Mouse (Mus musculus): Measurements from ENCODE around the gene Cntn6. TPM values are rescaled to one million over a fixed set of nuclear protein-coding genes. Genes with fewer than 3 reads are reported as not detected.

The Cntn6 gene
- polyA plus RNA-seq (2014; fragmentation: Nextera tagmentation; extraction: Ambion mirVana) = 0.11 TPM in 1 of 2 replicates, not detected in the other

GRCm38 (mm10) chr6:104492490-104493431 is at the start of gene Cntn6:
Gene Cntn6 (plus strand): TSS chr6:104492790.
- no peak within 1 kb of the TSS for H3K9ac ChIP-seq (ENCODE audit: low read length)
- WGBS = 70% methylated on average over 11 of the region's 11 CpGs
- no peak within 1 kb of the TSS for H3K27ac ChIP-seq (replicated peaks; ENCODE audit: low read depth, low read length)
- H3K4me3 ChIP-seq (ENCODE audit: low read depth, low read length) = no peak within 1 kb of the TSS
- no peaks in the 10 kb centered on the region for H3K36me3 ChIP-seq (ENCODE audit: control insufficient read depth, insufficient read depth, low read length)
- DNase-seq (ENCODE audit: low spot score) (no peak), ATAC-seq (ENCODE audit: insufficient number of reproducible peaks, low FRiP score, low TSS enrichment, low read depth) (no peak)
- no peaks in the 10 kb centered on the region for H3K9me3 ChIP-seq (ENCODE audit: control insufficient read depth, low read length)
- no peaks in the 10 kb centered on the region for H3K27me3 ChIP-seq (ENCODE audit: control insufficient read depth, insufficient read depth, low read length)
- H3K4me2 ChIP-seq (ENCODE audit: low read depth, severe bottlenecking) = no peak within 1 kb of the TSS
- H3K4me1 ChIP-seq (ENCODE audit: control insufficient read depth, insufficient read depth, low read length) = no peaks in the 10 kb centered on the region

GRCm38 (mm10) chr6:104443731-104444130 is 48.9 kb upstream of the Cntn6 start:
- Histone ChIP-seq H3K36me3 (ENCODE audit: control insufficient read depth, insufficient read depth, low read length) (no peaks in the 10 kb centered on the region), H3K27ac (replicated peaks; ENCODE audit: low read depth, low read length) (no peak overlapping the region), H3K4me1 (ENCODE audit: control insufficient read depth, insufficient read depth, low read length) (no peaks in the 10 kb centered on the region), H3K27me3 (ENCODE audit: control insufficient read depth, insufficient read depth, low read length) (no peaks in the 10 kb centered on the region), H3K9me3 (ENCODE audit: control insufficient read depth, low read length) (no peaks in the 10 kb centered on the region), H3K9ac (ENCODE audit: low read length) (no peak overlapping the region), H3K4me3 (ENCODE audit: low read depth, low read length) (no peak overlapping the region), H3K4me2 (ENCODE audit: low read depth, severe bottlenecking) (no peak overlapping the region)
- WGBS = 56% methylated on average over 3 of the region's 3 CpGs
- no peak for ATAC-seq (ENCODE audit: insufficient number of reproducible peaks, low FRiP score, low TSS enrichment, low read depth)
- no peak for DNase-seq (ENCODE audit: low spot score)

GRCm38 (mm10) chr6:104470706-104471105 is 21.9 kb upstream of the Cntn6 start:
- Histone ChIP-seq H3K4me3 (ENCODE audit: low read depth, low read length) (no peak overlapping the region), H3K4me1 (ENCODE audit: control insufficient read depth, insufficient read depth, low read length) (no peaks in the 10 kb centered on the region), H3K27ac (replicated peaks; ENCODE audit: low read depth, low read length) (no peak overlapping the region), H3K36me3 (ENCODE audit: control insufficient read depth, insufficient read depth, low read length) (no peaks in the 10 kb centered on the region), H3K9me3 (ENCODE audit: control insufficient read depth, low read length) (no peaks in the 10 kb centered on the region), H3K27me3 (ENCODE audit: control insufficient read depth, insufficient read depth, low read length) (no peaks in the 10 kb centered on the region), H3K9ac (ENCODE audit: low read length) (no peak overlapping the region), H3K4me2 (ENCODE audit: low read depth, severe bottlenecking) (no peak overlapping the region)
- ATAC-seq (ENCODE audit: insufficient number of reproducible peaks, low FRiP score, low TSS enrichment, low read depth) (no peak), DNase-seq (ENCODE audit: low spot score) (no peak)
- WGBS = 96% methylated on average over 1 of the region's 1 CpGs

- Histone ChIP-seq H3K9me3 (ENCODE audit: control insufficient read depth, low read length) (no peaks in the 10 kb centered on the region), H3K27ac (replicated peaks; ENCODE audit: low read depth, low read length) (no peak overlapping the region), H3K4me2 (ENCODE audit: low read depth, severe bottlenecking) (no peak overlapping the region), H3K4me3 (ENCODE audit: low read depth, low read length) (no peak overlapping the region), H3K36me3 (ENCODE audit: control insufficient read depth, insufficient read depth, low read length) (no peaks in the 10 kb centered on the region), H3K27me3 (ENCODE audit: control insufficient read depth, insufficient read depth, low read length) (no peaks in the 10 kb centered on the region), H3K9ac (ENCODE audit: low read length) (no peak overlapping the region), H3K4me1 (ENCODE audit: control insufficient read depth, insufficient read depth, low read length) (no peaks in the 10 kb centered on the region)
- ATAC-seq (ENCODE audit: insufficient number of reproducible peaks, low FRiP score, low TSS enrichment, low read depth) (no peak), DNase-seq (ENCODE audit: low spot score) (no peak)
These were observed 13.3 kb upstream of the Cntn6 start for GRCm38 (mm10) chr6:104479242-104479641.

- no peak overlapping the region for H3K4me3 ChIP-seq (ENCODE audit: low read depth, low read length)
- no peaks in the 10 kb centered on the region for H3K36me3 ChIP-seq (ENCODE audit: control insufficient read depth, insufficient read depth, low read length)
- no peaks in the 10 kb centered on the region for H3K9me3 ChIP-seq (ENCODE audit: control insufficient read depth, low read length)
- no peak overlapping the region for H3K27ac ChIP-seq (replicated peaks; ENCODE audit: low read depth, low read length)
- DNase-seq (ENCODE audit: low spot score) (no peak), ATAC-seq (ENCODE audit: insufficient number of reproducible peaks, low FRiP score, low TSS enrichment, low read depth) (no peak)
- no peaks in the 10 kb centered on the region for H3K27me3 ChIP-seq (ENCODE audit: control insufficient read depth, insufficient read depth, low read length)
- 80% methylated on average over 6 of the region's 6 CpGs for WGBS
- no peak overlapping the region for H3K9ac ChIP-seq (ENCODE audit: low read length)
- H3K4me1 ChIP-seq (ENCODE audit: control insufficient read depth, insufficient read depth, low read length) = no peaks in the 10 kb centered on the region
- H3K4me2 ChIP-seq (ENCODE audit: low read depth, severe bottlenecking) = no peak overlapping the region
These were observed 869 bp downstream of the Cntn6 start for GRCm38 (mm10) chr6:104493459-104493858.

GRCm38 (mm10) chr6:104495801-104496200 is 3.2 kb downstream of the Cntn6 start:
- ATAC-seq (ENCODE audit: insufficient number of reproducible peaks, low FRiP score, low TSS enrichment, low read depth) (no peak), DNase-seq (ENCODE audit: low spot score) (no peak)
- H3K36me3 ChIP-seq (ENCODE audit: control insufficient read depth, insufficient read depth, low read length) = no peaks in the 10 kb centered on the region
- H3K4me2 ChIP-seq (ENCODE audit: low read depth, severe bottlenecking) = no peak overlapping the region
- H3K27me3 ChIP-seq (ENCODE audit: control insufficient read depth, insufficient read depth, low read length) = no peaks in the 10 kb centered on the region
- H3K9ac ChIP-seq (ENCODE audit: low read length) = no peak overlapping the region
- H3K9me3 ChIP-seq (ENCODE audit: control insufficient read depth, low read length) = no peaks in the 10 kb centered on the region
- H3K27ac ChIP-seq (replicated peaks; ENCODE audit: low read depth, low read length) = no peak overlapping the region
- no peak overlapping the region for H3K4me3 ChIP-seq (ENCODE audit: low read depth, low read length)
- 85% methylated on average over 2 of the region's 2 CpGs for WGBS
- H3K4me1 ChIP-seq (ENCODE audit: control insufficient read depth, insufficient read depth, low read length) = no peaks in the 10 kb centered on the region

GRCm38 (mm10) chr6:104563993-104564392 is 71.4 kb downstream of the Cntn6 start:
- ATAC-seq (ENCODE audit: insufficient number of reproducible peaks, low FRiP score, low TSS enrichment, low read depth) (no peak), DNase-seq (ENCODE audit: low spot score) (no peak)
- H3K4me2 ChIP-seq (ENCODE audit: low read depth, severe bottlenecking) = no peak overlapping the region
- H3K9ac ChIP-seq (ENCODE audit: low read length) = no peak overlapping the region
- H3K36me3 ChIP-seq (ENCODE audit: control insufficient read depth, insufficient read depth, low read length) = no peaks in the 10 kb centered on the region
- no peaks in the 10 kb centered on the region for H3K4me1 ChIP-seq (ENCODE audit: control insufficient read depth, insufficient read depth, low read length)
- no peak overlapping the region for H3K27ac ChIP-seq (replicated peaks; ENCODE audit: low read depth, low read length)
- no peaks in the 10 kb centered on the region for H3K27me3 ChIP-seq (ENCODE audit: control insufficient read depth, insufficient read depth, low read length)
- no peaks in the 10 kb centered on the region for H3K9me3 ChIP-seq (ENCODE audit: control insufficient read depth, low read length)
- 96% methylated on average over 1 of the region's 1 CpGs for WGBS
- no peak overlapping the region for H3K4me3 ChIP-seq (ENCODE audit: low read depth, low read length)

- no peak for DNase-seq (ENCODE audit: low spot score)
- H3K27ac ChIP-seq (replicated peaks; ENCODE audit: low read depth, low read length) = no peak overlapping the region
- H3K9ac ChIP-seq (ENCODE audit: low read length) = no peak overlapping the region
- H3K9me3 ChIP-seq (ENCODE audit: control insufficient read depth, low read length) = no peaks in the 10 kb centered on the region
- no peaks in the 10 kb centered on the region for H3K36me3 ChIP-seq (ENCODE audit: control insufficient read depth, insufficient read depth, low read length)
- no peak overlapping the region for H3K4me3 ChIP-seq (ENCODE audit: low read depth, low read length)
- ATAC-seq (ENCODE audit: insufficient number of reproducible peaks, low FRiP score, low TSS enrichment, low read depth) = no peak
- H3K27me3 ChIP-seq (ENCODE audit: control insufficient read depth, insufficient read depth, low read length) = no peaks in the 10 kb centered on the region
- H3K4me1 ChIP-seq (ENCODE audit: control insufficient read depth, insufficient read depth, low read length) = no peaks in the 10 kb centered on the region
- no peak overlapping the region for H3K4me2 ChIP-seq (ENCODE audit: low read depth, severe bottlenecking)
These were observed 77.0 kb downstream of the Cntn6 start for GRCm38 (mm10) chr6:104569564-104569963.
